Mouse (Mus musculus) embryonic facial prominence, embryonic 15.5 days (tissue): ENCODE measurements around the gene Zfp428. TPM values are rescaled to one million over a fixed set of nuclear protein-coding genes. Genes with fewer than 3 reads are reported as not detected.
"Not testable (repeated sequence)": the region's sequence is repeated elsewhere in the genome, so short reads cannot be mapped to it uniquely, and the experiment has no call there.

Source experiments
- ATAC-seq: fragments of 200-750 bp; cut with Nextera tagmentation; 2 replicates; pipeline ENCODE4 v1.8.0; 2017; ENCODE audit warnings: low read depth, moderate TSS enrichment; ENCODE audit not compliant: insufficient number of reproducible peaks, low FRiP score, low TSS enrichment
- H3K27ac ChIP-seq: fragments of 300-500 bp; sonication (generic); replicated peaks from 2 replicates; pipeline ENCODE4 v1.5.1; 2015; ENCODE audit warnings: mild to moderate bottlenecking, inconsistent platforms
- H3K27me3 ChIP-seq: fragments of 300-500 bp; sonication (generic); 2 replicates; pipeline ENCODE4 v1.6.1; 2015; ENCODE audit warnings: inconsistent platforms
- H3K36me3 ChIP-seq: fragments of 300-500 bp; sonication (generic); 2 replicates; pipeline ENCODE4 v1.6.1; 2015; ENCODE audit warnings: mild to moderate bottlenecking, inconsistent platforms
- H3K4me1 ChIP-seq: fragments of 300-500 bp; sonication (generic); 2 replicates; pipeline ENCODE4 v1.6.1; 2015; ENCODE audit warnings: inconsistent platforms
- H3K4me2 ChIP-seq: fragments of 300-500 bp; sonication (generic); replicated peaks from 2 replicates; pipeline ENCODE4 v1.6.1; 2015; ENCODE audit warnings: mild to moderate bottlenecking, inconsistent platforms
- H3K4me3 ChIP-seq: fragments of 300-500 bp; sonication (generic); replicated peaks from 2 replicates; pipeline ENCODE4 v1.5.1; 2015; ENCODE audit warnings: mild to moderate bottlenecking, inconsistent platforms
- H3K9ac ChIP-seq: fragments of 300-500 bp; sonication (generic); 2 replicates; pipeline ENCODE4 v1.6.1; 2015; ENCODE audit warnings: inconsistent platforms
- H3K9me3 ChIP-seq: fragments of 300-500 bp; sonication (generic); replicated peaks from 2 replicates; pipeline ENCODE4 v1.6.1; 2016; ENCODE audit warnings: inconsistent platforms
- WGBS: fragments of 180-500 bp; shearing (Covaris S2); methylation state at CpG from one replicate; pipeline ENCODE4 v1.1.7; 2015; 5-methylcytosine and 5-hydroxymethylcytosine counted together
- polyA plus RNA-seq: library from polyadenylated mRNA; unstranded; fragments of >200 nt; fragmentation: Nextera tagmentation; extraction: Ambion mirVana; gene quantifications from 2 replicates; pipeline ENCODE4 v1.2.1, GENCODE M21; 2015

Gene Zfp428
- polyA plus RNA-seq, 1 experiment from 2014 or later, result 65.9 TPM

DNA sequence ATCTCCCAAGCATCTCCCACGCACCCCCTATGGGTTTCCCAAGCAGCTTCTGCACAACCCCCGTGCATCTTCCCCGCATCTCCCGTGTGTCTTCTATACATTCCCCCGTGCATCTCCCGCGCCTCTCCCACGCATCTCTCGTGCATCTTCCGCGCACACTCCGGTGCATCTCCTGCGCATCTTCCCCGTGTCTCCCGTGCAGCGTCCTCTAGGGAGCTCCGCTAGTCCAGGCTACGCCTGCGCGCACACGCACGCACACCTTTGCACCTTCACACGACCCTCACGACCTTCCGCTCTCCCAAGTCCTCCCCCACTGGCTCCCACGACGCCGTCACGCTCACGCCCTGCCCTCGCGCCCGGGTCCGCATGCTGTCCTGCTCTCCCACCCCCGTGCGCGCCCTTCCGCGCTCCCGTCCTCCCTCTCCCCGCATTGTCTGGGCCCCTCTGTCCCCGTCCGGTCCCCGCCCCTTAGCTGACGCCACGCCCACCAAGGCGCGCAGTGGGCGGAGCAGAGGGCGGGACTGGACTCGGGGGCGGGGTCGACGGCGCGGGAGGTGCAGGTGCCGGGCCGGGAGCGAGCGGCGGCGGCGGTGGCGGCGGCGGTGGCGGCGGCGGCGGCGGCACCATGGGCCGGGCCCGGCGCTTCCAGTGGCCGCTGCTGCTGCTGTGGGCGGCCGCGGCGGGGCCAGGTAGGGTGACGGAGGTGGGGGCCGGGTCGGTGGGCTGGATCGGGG is 25.2 kb upstream of the Zfp428 start, which contains the start of gene Cadm4:
TSS of gene Cadm4 (plus strand) at position 550 of the 734 bp plus-strand sequence.
- H3K27ac ChIP-seq, result no peak within 1 kb of the TSS
- under 1% methylated on average over 64 of the region's 83 CpGs for WGBS
- H3K9me3 ChIP-seq, result no peaks in the 10 kb centered on the region
- H3K4me2 ChIP-seq, result peak within 1 kb of the TSS; percentile 94
- ATAC-seq, result peak; percentile 84
- no peaks in the 10 kb centered on the region for H3K36me3 ChIP-seq
- peaks cover 7% of the 10 kb centered on the region; the same call in 1 of the 2 replicates for H3K27me3 ChIP-seq
- H3K4me3 ChIP-seq, result peak within 1 kb of the TSS; percentile 67
- H3K4me1 ChIP-seq, result peaks cover 20% of the 10 kb centered on the region
- H3K9ac ChIP-seq, result peak within 1 kb of the TSS; percentile 29

DNA sequence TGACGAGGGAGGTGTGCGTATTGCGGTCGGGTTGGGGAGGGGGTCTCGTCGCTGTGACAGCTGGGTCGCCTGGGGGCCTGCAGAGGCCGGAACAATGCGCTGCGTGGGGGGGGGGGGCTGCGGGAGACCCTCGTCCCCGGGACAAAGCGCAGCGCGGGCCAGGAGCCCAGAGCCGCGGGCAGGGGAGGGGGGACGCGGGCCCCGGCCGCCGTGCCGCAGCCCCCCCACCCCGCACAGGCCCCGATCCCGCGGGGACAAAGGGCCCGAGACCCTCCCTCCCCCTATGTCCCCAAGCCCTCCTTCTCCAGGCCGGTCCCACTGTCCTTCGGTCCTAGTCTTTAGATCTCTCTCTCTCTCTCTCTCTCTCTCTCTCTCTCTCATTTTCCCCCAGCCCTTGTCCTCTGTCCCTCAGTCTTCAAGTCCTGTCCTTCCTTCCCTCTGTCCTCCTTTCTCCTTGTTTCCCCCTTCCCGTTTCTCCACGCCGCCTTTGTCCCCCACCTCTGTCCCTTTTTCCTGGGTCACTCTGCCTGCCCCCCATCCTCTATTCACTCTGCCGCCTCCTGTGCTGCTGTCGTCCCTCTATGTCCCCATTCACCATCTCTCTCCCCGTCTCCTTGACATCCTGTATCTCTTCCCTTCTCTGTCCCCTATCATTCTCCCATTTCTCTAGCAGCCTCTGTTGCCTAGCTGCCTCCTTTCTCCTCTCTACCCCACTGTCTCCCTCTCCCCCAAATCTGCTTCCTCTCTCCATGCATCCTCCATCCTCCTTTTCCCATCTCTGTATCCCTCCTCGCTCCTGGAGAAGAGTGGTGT is 24.4 kb upstream of the Zfp428 start:
- peak overlapping the region; percentile 67 for H3K4me3 ChIP-seq
- peak overlapping the region; percentile 26; the same call in 1 of the 2 replicates for H3K9ac ChIP-seq
- peak overlapping the region; percentile 94 for H3K4me2 ChIP-seq
- peaks cover 20% of the 10 kb centered on the region for H3K4me1 ChIP-seq
- WGBS, result 3% methylated on average over 19 of the region's 38 CpGs
- H3K27ac ChIP-seq, result no peak overlapping the region
- ATAC-seq, result no peak
- H3K36me3 ChIP-seq, result no peaks in the 10 kb centered on the region
- H3K27me3 ChIP-seq, result peaks cover 7% of the 10 kb centered on the region; the same call in 1 of the 2 replicates
- no peaks in the 10 kb centered on the region for H3K9me3 ChIP-seq

DNA sequence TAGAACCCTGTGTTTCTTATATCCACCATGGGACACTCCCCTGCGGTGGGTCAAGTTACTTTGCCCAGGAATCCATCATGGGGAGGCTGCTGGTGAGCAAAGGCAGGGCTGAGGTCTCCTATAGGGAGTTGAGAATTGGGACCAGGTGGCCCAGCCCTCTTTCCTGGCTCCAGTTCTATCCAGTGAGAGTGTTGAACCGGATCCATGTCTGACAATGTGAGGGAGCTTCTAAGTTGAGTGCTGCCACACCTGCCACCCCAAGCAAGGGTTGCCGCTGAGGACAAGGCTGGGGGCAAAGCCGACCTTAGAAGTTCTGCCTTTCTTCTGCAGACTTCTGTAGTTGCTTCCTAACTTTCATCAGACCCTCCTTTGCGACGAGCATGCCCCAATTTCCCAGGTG is 23.5 kb upstream of the Zfp428 start:
- ATAC-seq, H3K4me3 ChIP-seq, H3K9me3 ChIP-seq, H3K9ac ChIP-seq, H3K27me3 ChIP-seq, H3K36me3 ChIP-seq, H3K27ac ChIP-seq: not testable (repeated sequence)
- WGBS, result 50% methylated on average over 6 of the region's 6 CpGs
- Histone ChIP-seq H3K4me1 (peaks cover 20% of the 10 kb centered on the region), H3K4me2 (peak overlapping the region; percentile 94; the same call in 1 of the 2 replicates)

- Histone ChIP-seq H3K4me3 (no peak overlapping the region), H3K27me3 (peaks cover 7% of the 10 kb centered on the region; the same call in 1 of the 2 replicates), H3K9ac (no peak overlapping the region), H3K4me1 (peaks cover 20% of the 10 kb centered on the region), H3K9me3 (no peaks in the 10 kb centered on the region), H3K4me2 (no peak overlapping the region), H3K27ac (no peak overlapping the region), H3K36me3 (no peaks in the 10 kb centered on the region)
- ATAC-seq, result no peak
- WGBS, result 74% methylated on average over 9 of the region's 9 CpGs
Measured at GRCm38 (mm10) chr7:24485481-24485880, 21.3 kb upstream of the Zfp428 start.

DNA sequence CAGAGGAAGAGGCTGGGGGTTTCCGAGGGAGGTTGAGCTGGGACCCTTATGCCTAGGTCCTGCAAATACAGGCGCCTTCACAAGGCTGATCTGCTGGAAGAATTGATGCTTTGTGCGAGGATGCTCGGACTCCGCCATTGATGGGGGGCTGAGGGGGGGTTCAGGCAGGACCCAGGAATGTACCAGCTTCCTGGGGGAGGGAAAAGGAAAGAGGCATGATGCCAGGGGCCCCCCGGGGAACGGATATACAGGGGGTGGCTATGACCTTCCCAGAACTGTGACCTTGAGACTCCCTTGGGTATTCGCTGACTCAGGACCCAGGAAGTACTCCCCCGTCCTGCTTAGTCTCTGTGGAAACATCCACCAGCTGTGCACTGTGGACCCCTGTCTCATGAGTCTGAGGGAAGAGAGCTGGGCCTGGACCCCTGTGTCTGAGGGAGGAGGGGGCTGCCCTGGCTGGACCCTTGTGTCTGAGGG is 20.1 kb upstream of the Zfp428 start:
- Histone ChIP-seq H3K4me2 (no peak overlapping the region), H3K4me1 (peaks cover 10% of the 10 kb centered on the region; the same call in 1 of the 2 replicates), H3K36me3 (no peaks in the 10 kb centered on the region), H3K27me3 (peaks cover 4% of the 10 kb centered on the region; the same call in 1 of the 2 replicates), H3K4me3 (no peak overlapping the region), H3K9ac (no peak overlapping the region), H3K9me3 (no peaks in the 10 kb centered on the region), H3K27ac (no peak overlapping the region)
- WGBS, result 55% methylated on average over 9 of the region's 9 CpGs
- ATAC-seq, result no peak

DNA sequence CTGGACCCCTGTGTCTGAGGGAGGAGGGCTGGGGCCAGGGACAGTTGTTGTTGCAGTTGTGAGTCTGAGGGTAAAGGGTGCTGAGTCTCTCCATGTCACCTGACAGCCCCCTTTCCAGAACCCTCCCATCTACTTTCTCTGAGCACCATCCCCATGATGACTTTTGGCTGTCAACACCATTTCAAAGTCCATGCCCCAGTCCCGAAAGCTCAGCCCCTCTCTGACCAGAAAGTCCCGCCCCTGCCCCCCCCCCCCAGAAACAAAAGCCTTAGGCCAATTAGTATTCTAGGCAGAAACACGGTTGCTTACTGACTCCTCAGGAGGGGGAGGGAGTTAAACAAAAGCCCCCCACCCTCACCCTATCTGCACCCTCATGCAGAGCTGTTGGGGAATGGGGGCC is 19.4 kb upstream of the Zfp428 start:
- no peaks in the 10 kb centered on the region for H3K9me3 ChIP-seq
- no peak overlapping the region for H3K4me3 ChIP-seq
- peaks cover 4% of the 10 kb centered on the region; the same call in 1 of the 2 replicates for H3K27me3 ChIP-seq
- H3K27ac ChIP-seq, result no peak overlapping the region
- H3K9ac ChIP-seq, result no peak overlapping the region
- ATAC-seq, result no peak
- H3K4me1 ChIP-seq, result peaks cover 7% of the 10 kb centered on the region; the same call in 1 of the 2 replicates
- no peak overlapping the region for H3K4me2 ChIP-seq
- no peaks in the 10 kb centered on the region for H3K36me3 ChIP-seq
- 25% methylated on average over 3 of the region's 3 CpGs for whole genome bisulfite sequencing

GRCm38 (mm10) chr7:24488303-24488702 is 18.5 kb upstream of the Zfp428 start:
- H3K27me3 ChIP-seq, result peaks cover 4% of the 10 kb centered on the region; the same call in 1 of the 2 replicates
- H3K4me2 ChIP-seq, result no peak overlapping the region
- H3K36me3 ChIP-seq, result no peaks in the 10 kb centered on the region
- H3K4me1 ChIP-seq, result no peaks in the 10 kb centered on the region
- H3K9ac ChIP-seq, result no peak overlapping the region
- WGBS, result 85% methylated on average over 8 of the region's 8 CpGs
- H3K9me3 ChIP-seq, result no peaks in the 10 kb centered on the region
- no peak overlapping the region for H3K27ac ChIP-seq
- no peak overlapping the region for H3K4me3 ChIP-seq
- no peak for ATAC-seq

DNA sequence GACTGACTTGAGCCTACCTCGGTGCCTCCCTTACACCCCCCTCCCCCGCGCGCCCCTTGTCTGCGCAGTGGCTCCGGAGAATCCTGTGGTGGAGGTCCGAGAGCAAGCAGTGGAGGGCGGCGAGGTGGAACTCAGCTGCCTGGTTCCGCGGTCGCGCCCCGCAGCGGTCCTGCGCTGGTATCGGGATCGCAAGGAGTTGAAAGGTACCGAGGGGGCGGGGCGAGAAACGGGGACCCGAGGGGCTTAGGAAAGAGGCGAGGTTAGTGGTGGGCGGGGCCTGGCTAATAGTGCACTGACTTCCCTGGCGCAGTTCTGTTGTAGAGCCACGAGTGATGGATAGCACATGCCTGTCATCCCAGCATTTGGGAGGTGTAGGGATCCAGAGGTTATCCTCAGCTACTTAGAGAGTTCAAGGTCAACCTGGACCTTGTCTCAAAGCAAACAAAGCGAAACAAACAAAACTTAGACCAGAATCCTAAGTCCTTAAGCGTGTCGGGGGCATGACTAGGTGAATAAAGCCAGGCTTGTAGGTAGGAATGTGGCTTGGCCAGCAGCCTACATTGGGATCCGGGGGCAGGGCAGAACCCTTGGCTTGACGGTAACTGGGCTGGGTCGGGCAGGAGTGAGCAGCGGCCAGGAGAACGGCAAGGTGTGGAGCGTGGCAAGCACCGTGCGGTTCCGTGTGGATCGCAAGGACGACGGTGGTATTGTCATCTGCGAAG is 6.8 kb upstream of the Zfp428 start:
- H3K4me2 ChIP-seq, result peak overlapping the region; percentile 64
- no peak for ATAC-seq
- H3K27me3 ChIP-seq, result peaks cover 29% of the 10 kb centered on the region
- H3K4me3 ChIP-seq, result peak overlapping the region; percentile 36
- no peak overlapping the region for H3K27ac ChIP-seq
- H3K36me3 ChIP-seq, result no peaks in the 10 kb centered on the region
- WGBS, result 9% methylated on average over 43 of the region's 43 CpGs
- no peak overlapping the region for H3K9ac ChIP-seq
- peaks cover 28% of the 10 kb centered on the region for H3K4me1 ChIP-seq
- H3K9me3 ChIP-seq, result no peaks in the 10 kb centered on the region

- no peak overlapping the region for H3K9ac ChIP-seq
- H3K27me3 ChIP-seq, result peaks cover 29% of the 10 kb centered on the region
- H3K27ac ChIP-seq, result no peak overlapping the region
- H3K4me1 ChIP-seq, result peaks cover 37% of the 10 kb centered on the region
- H3K36me3 ChIP-seq, result no peaks in the 10 kb centered on the region
- no peak overlapping the region for H3K4me2 ChIP-seq
- H3K4me3 ChIP-seq, result 0 out of 2 replicates have a peak overlapping the region, but pooled peaks have one; percentile 36
- no peak for ATAC-seq
- WGBS, result 35% methylated on average over 7 of the region's 7 CpGs
- no peaks in the 10 kb centered on the region for H3K9me3 ChIP-seq
Measured at GRCm38 (mm10) chr7:24500929-24501328, 5.9 kb upstream of the Zfp428 start.

GRCm38 (mm10) chr7:24501492-24501891 is 5.3 kb upstream of the Zfp428 start:
- Histone ChIP-seq H3K36me3 (no peaks in the 10 kb centered on the region), H3K9me3 (no peaks in the 10 kb centered on the region), H3K9ac (no peak overlapping the region), H3K4me1 (peaks cover 42% of the 10 kb centered on the region), H3K4me3 (no peak overlapping the region), H3K27me3 (peaks cover 29% of the 10 kb centered on the region), H3K4me2 (no peak overlapping the region), H3K27ac (no peak overlapping the region)
- WGBS, result 49% methylated on average over 21 of the region's 21 CpGs
- ATAC-seq, result no peak
